Mouse (Mus musculus): ENCODE measurements around the gene Foxf1. TPM values are rescaled to one million over a fixed set of nuclear protein-coding genes. Genes with fewer than 3 reads are reported as not detected.

Gene Foxf1
- total RNA-seq, 2 experiments from 2014 or later: 0.50 to 0.66 TPM

- no peak for DNase-seq
These were observed 1.7 kb upstream of the Foxf1 start for GRCm38 (mm10) chr8:121082218-121083092.

- DNase-seq: no peak
These were observed 872 bp upstream of the Foxf1 start for GRCm38 (mm10) chr8:121083093-121083935.

GRCm38 (mm10) chr8:121083936-121084209 lies 313 bp upstream of the Foxf1 start:
- no peak for DNase-seq

- DNase-seq: no peak
These were observed 825 bp downstream of the Foxf1 start for GRCm38 (mm10) chr8:121085011-121085410.

- no peak for DNase-seq
These were observed 1.4 kb downstream of the Foxf1 start for GRCm38 (mm10) chr8:121085561-121085960.

- no peak for DNase-seq
These were observed 2.1 kb downstream of the Foxf1 start for GRCm38 (mm10) chr8:121086004-121086900.

- no peak for DNase-seq
These were observed 4.1 kb downstream of the Foxf1 start for GRCm38 (mm10) chr8:121088281-121088680.

- no peak for DNase-seq
These were observed 4.9 kb downstream of the Foxf1 start for GRCm38 (mm10) chr8:121088871-121089630.

- no peak for DNase-seq
These were observed 5.6 kb downstream of the Foxf1 start for GRCm38 (mm10) chr8:121089631-121090380.

GRCm38 (mm10) chr8:121090716-121091115 lies 6.5 kb downstream of the Foxf1 start:
- DNase-seq: no peak

- no peak for DNase-seq
These were observed 8.0 kb downstream of the Foxf1 start for GRCm38 (mm10) chr8:121092141-121092540.

GRCm38 (mm10) chr8:121092627-121093026 lies 8.4 kb downstream of the Foxf1 start:
- peak; percentile 77 to 84 for DNase-seq

GRCm38 (mm10) chr8:121093496-121093895 lies 9.3 kb downstream of the Foxf1 start:
- no peak for DNase-seq

- DNase-seq: peak; percentile 64 to 73
These were observed 20.0 kb downstream of the Foxf1 start for GRCm38 (mm10) chr8:121104049-121104818.

- peak; percentile 99 for DNase-seq
These were observed 23.8 kb downstream of the Foxf1 start, which contains the start of gene Mthfsd for GRCm38 (mm10) chr8:121107668-121108656. TSS of gene Mthfsd (minus strand) at chr8:121108392.

- no peak for DNase-seq
These were observed 24.5 kb downstream of the Foxf1 start for GRCm38 (mm10) chr8:121108657-121109056.

GRCm38 (mm10) chr8:121111145-121111907 lies 27.1 kb downstream of the Foxf1 start:
- DNase-seq: no peak

GRCm38 (mm10) chr8:121113261-121113660 lies 29.1 kb downstream of the Foxf1 start:
- DNase-seq: peak; percentile 93 to 96

All from layer of hippocampus, postnatal 36 days (tissue).